Mouse (Mus musculus) cortical plate, adult 2 months (tissue): ENCODE measurements around the gene Lsm11. TPM values are rescaled to one million over a fixed set of nuclear protein-coding genes. Genes with fewer than 3 reads are reported as not detected.

ENCODE experiments used
- H3K27ac ChIP-seq: fragments of 200-500 bp; 2 replicates; pipeline ENCODE4 v1.5.1; 2012; ENCODE audit warnings: low read length, control low read depth, inconsistent platforms; ENCODE audit not compliant: insufficient read depth
- H3K4me1 ChIP-seq: fragments of 200-500 bp; 2 replicates; pipeline ENCODE4 v1.6.1; 2011; ENCODE audit warnings: low read length; ENCODE audit not compliant: control insufficient read depth, insufficient read depth
- H3K4me3 ChIP-seq: fragments of 200-500 bp; 2 replicates; pipeline ENCODE4 v1.5.1; 2011; ENCODE audit warnings: mild to moderate bottlenecking, low read length, control low read depth; ENCODE audit not compliant: insufficient read depth
- CTCF ChIP-seq: fragments of 200-500 bp; IDR thresholded peaks from 2 replicates; pipeline ENCODE4 v1.5.1; 2011; ENCODE audit warnings: mild to moderate bottlenecking, control low read depth, low read length; ENCODE audit not compliant: insufficient read depth; ENCODE audit errors: extremely low read depth
- POLR2A ChIP-seq: fragments of 200-500 bp; IDR thresholded peaks from 2 replicates; pipeline ENCODE4 v1.6.1; 2011; ENCODE audit warnings: mild to moderate bottlenecking, low read length, control low read depth; ENCODE audit not compliant: insufficient read depth; ENCODE audit errors: extremely low read depth
- polyA plus RNA-seq: library from polyadenylated mRNA; depleted of rRNA; stranded (reverse); fragments of >200 nt; gene quantifications from 2 replicates; pipeline ENCODE4 v1.2.3, GENCODE M21; 2012

Lsm11 gene
- polyA plus RNA-seq, 1 experiment = 11.7 TPM

GRCm38 (mm10) chr11:45916196-45916595 lies 28.5 kb downstream of the Lsm11 start:
- TF ChIP-seq POLR2A (no peak), CTCF (no peak)

GRCm38 (mm10) chr11:45910701-45911100 lies 34.0 kb downstream of the Lsm11 start:
- TF ChIP-seq POLR2A (no peak), CTCF (no peak)
- no peaks in the 10 kb centered on the region for H3K4me1 ChIP-seq
- H3K4me3 ChIP-seq = no peak overlapping the region
- no peak overlapping the region for H3K27ac ChIP-seq

More at GRCm38 (mm10) chr11:45916196-45916595, 28.5 kb downstream of the Lsm11 start:
- Histone ChIP-seq H3K4me3 (no peak overlapping the region), H3K27ac (no peak overlapping the region), H3K4me1 (no peaks in the 10 kb centered on the region)

GRCm38 (mm10) chr11:45908894-45909293 lies 35.8 kb downstream of the Lsm11 start:
- no peak for TF ChIP-seq CTCF
- no peak for TF ChIP-seq POLR2A
- Histone ChIP-seq H3K4me1 (no peaks in the 10 kb centered on the region), H3K4me3 (no peak overlapping the region), H3K27ac (no peak overlapping the region)

- Histone ChIP-seq H3K4me3 (no peak overlapping the region), H3K27ac (no peak overlapping the region), H3K4me1 (no peaks in the 10 kb centered on the region)
- TF ChIP-seq POLR2A (no peak), CTCF (no peak)
These were observed 36.7 kb downstream of the Lsm11 start for GRCm38 (mm10) chr11:45908070-45908469.

- H3K4me3 ChIP-seq = no peak overlapping the region
- no peak overlapping the region for H3K27ac ChIP-seq
- no peaks in the 10 kb centered on the region for H3K4me1 ChIP-seq
- no peak for TF ChIP-seq CTCF
- no peak for TF ChIP-seq POLR2A
These were observed 37.4 kb downstream of the Lsm11 start for GRCm38 (mm10) chr11:45907301-45907700.

DNA sequence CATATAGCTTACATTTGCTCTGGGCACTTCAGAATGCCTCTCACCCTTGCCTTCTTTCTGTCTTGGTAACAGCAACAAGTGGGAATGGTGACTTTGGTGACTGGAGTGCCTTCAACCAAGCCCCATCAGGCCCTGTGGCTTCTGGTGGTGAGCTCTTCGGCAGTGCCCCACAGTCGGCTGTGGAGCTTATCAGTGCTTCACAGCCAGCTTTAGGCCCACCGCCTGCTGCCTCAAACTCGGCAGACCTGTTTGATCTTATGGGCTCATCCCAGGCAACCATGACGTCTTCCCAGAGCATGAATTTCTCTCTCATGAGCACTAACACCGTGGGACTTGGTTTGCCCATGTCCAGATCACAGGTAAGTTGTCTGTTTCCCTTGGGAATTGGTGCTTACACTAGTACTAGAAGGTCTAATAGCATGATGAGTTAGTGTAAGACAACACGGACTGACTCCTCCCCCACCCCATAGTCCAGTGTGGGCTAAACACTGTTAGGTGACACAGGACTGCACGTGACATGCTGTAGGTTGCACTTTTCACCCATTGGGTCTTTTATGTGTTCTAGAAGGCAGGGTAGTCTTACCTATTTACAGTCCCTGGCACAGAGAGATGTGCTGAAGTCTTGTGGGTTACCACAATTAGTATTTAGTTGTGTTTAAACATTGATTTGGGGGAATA lies 38.5 kb downstream of the Lsm11 start:
- no peak overlapping the region for H3K4me3 ChIP-seq
- H3K27ac ChIP-seq = no peak overlapping the region
- H3K4me1 ChIP-seq = no peaks in the 10 kb centered on the region; the same call in 1 of the 2 replicates
- no peak for TF ChIP-seq POLR2A
- no peak for TF ChIP-seq CTCF

DNA sequence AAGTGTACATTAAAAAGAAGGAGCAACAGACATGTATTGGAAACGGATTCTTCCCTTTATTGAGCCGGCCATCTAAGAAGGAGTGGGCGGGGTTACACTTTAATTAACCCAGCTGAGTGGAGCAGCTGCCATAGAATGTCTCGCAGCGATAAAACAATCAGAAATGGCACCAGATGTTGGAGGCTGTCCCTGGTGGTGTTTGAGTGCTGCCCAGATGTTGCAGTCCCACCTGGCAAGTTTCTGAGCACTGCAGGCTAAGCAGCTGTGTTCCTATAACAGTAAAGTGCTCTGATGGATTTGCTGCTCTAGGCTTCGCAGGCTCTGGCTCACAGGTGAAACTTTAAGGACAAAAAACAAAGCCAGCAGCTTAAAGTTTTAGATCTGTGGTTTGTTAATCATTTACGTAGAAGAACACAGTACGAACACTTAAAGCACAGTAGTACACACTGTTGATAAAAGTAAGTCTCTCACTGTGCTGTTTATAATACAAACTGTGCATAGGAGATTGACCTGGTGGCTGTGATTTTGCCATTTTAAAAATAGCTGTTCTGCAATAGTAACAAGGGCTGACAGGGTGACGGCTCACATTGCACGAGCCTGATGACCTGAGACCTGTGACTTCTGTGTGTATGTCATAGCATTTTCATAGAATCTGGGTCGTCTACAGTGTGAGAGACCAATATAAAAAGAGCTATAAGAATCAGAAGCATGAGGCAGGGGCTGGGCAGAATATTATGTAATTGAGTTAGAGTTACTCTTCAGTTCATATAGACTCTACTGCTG lies 44.3 kb downstream of the Lsm11 start:
- TF ChIP-seq CTCF (no peak), POLR2A (no peak)

DNA sequence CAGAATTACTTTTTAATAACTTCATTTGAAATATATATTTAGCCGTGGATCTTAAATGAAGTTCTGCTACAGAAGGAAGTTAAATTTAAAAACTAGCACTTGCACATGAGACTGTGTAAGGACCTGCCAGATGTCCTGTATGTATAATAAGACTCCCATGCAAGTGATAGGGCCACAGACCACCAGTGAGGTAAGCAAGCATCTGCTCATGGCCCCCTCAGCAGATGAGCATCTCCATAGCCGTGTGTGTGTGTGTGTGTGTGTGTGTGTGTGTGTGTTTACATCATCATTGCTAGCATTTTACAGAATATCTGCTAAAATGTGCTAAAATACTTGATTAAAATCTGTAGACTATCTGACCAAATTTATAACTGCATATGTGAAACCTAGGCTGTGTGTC lies 47.3 kb downstream of the Lsm11 start:
- H3K4me1 ChIP-seq = peaks cover 2% of the 10 kb centered on the region
- no peak for TF ChIP-seq POLR2A
- no peak for TF ChIP-seq CTCF
- no peak overlapping the region for H3K27ac ChIP-seq
- H3K4me3 ChIP-seq = no peak overlapping the region

More for the DNA sequence above, 44.3 kb downstream of the Lsm11 start:
- H3K27ac ChIP-seq = no peak overlapping the region
- H3K4me1 ChIP-seq = peaks cover 2% of the 10 kb centered on the region
- no peak overlapping the region for H3K4me3 ChIP-seq

- no peak overlapping the region for H3K27ac ChIP-seq
- peaks cover 2% of the 10 kb centered on the region; the same call in 1 of the 2 replicates for H3K4me1 ChIP-seq
- TF ChIP-seq POLR2A = no peak
- TF ChIP-seq CTCF = no peak
- no peak overlapping the region for H3K4me3 ChIP-seq
These were observed 51.8 kb downstream of the Lsm11 start for GRCm38 (mm10) chr11:45892861-45893360.
